9 mouse cellular contexts compared by ENCODE assay signal in the genomic region with DNA sequence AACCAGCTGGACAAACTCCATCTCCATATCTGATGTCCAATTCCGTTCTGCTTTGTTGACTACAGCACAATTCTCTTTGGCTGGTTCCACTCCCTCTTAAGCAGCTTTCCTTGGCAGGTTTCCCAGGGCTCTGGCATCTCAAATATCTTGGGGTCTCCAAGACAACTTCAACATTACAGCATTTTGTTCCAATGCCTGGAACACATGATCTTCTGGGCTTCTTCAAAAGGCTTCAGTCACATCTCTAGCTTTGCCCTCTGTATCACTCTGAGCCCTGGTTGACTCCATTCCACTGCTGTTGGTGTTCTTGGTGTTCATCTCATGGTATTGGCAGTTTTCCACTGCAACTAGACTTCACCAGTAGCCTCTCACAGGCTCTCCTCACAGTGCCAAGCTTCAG. TPM values are rescaled to one million over a fixed set of nuclear protein-coding genes. Genes with fewer than 3 reads are reported as not detected.
A peak's percentile ranks its signal among the peaks of the same experiment; 100 is the strongest.
DNase-seq lines count a peak whose midpoint lies in the region; ATAC-seq lines count a peak whose summit lies in the region.
"Had no signal": no experiment of that assay in that cellular context is flagged by ENCODE, and none has a peak within 500 bp of the region (broad histone marks: within the 10 kb centered on the region; RNA-seq: fewer than 3 reads in every experiment).

No protein-coding gene starts in this region.

- H3K27ac ChIP-seq in hindbrain, embryonic 15.5 days (replicated peaks), result peak overlapping the region; percentile 20; the same call in 1 of the 2 replicates
- no peak overlapping the region for H3K27ac ChIP-seq in hindbrain, embryonic 12.5 days
- peak overlapping the region; percentile 78 for H3K27ac ChIP-seq in heart, embryonic 15.5 days
- H3K27ac ChIP-seq in forebrain, embryonic 10.5 days, result no peak overlapping the region
- H3K27ac ChIP-seq: macrophage had no signal

- no peaks in the 10 kb centered on the region for H3K9me3 ChIP-seq in hindbrain, embryonic 15.5 days
- H3K9me3 ChIP-seq in hindbrain, embryonic 12.5 days (replicated peaks), result no peaks in the 10 kb centered on the region
- H3K9me3 ChIP-seq in heart, embryonic 15.5 days (replicated peaks), result no peaks in the 10 kb centered on the region
- H3K9me3 ChIP-seq in forebrain, embryonic 10.5 days, result no peaks in the 10 kb centered on the region

- H3K4me1 ChIP-seq in hindbrain, embryonic 15.5 days (replicated peaks), result no peaks in the 10 kb centered on the region
- H3K4me1 ChIP-seq in hindbrain, embryonic 12.5 days, result no peaks in the 10 kb centered on the region
- H3K4me1 ChIP-seq in heart, embryonic 15.5 days (replicated peaks), result peaks cover 35% of the 10 kb centered on the region
- H3K4me1 ChIP-seq in forebrain, embryonic 10.5 days, result no peaks in the 10 kb centered on the region

- H3K36me3 ChIP-seq in hindbrain, embryonic 15.5 days, result no peaks in the 10 kb centered on the region
- no peaks in the 10 kb centered on the region for H3K36me3 ChIP-seq in hindbrain, embryonic 12.5 days
- H3K36me3 ChIP-seq in heart, embryonic 15.5 days, result no peaks in the 10 kb centered on the region
- no peaks in the 10 kb centered on the region for H3K36me3 ChIP-seq in forebrain, embryonic 10.5 days (replicated peaks)

- WGBS in hindbrain, embryonic 15.5 days, result 53% methylated on average over 1 of the region's 1 CpGs
- 75% methylated on average over 1 of the region's 1 CpGs for WGBS in hindbrain, embryonic 12.5 days
- 15% methylated on average over 1 of the region's 1 CpGs for WGBS in heart, embryonic 15.5 days
- 87% methylated on average over 1 of the region's 1 CpGs for WGBS in forebrain, embryonic 10.5 days

- ATAC-seq in hindbrain, embryonic 15.5 days (ENCODE audit: low FRiP score, low read depth), result no peak
- no peak for ATAC-seq in hindbrain, embryonic 12.5 days (ENCODE audit: low FRiP score)
- peak; percentile 72 for ATAC-seq in heart, embryonic 15.5 days (replicated peaks; ENCODE audit: insufficient number of reproducible peaks, insufficient read depth, low FRiP score, low read depth)

- H3K27me3 ChIP-seq in hindbrain, embryonic 15.5 days, result no peaks in the 10 kb centered on the region
- no peaks in the 10 kb centered on the region for H3K27me3 ChIP-seq in hindbrain, embryonic 12.5 days
- no peaks in the 10 kb centered on the region for H3K27me3 ChIP-seq in heart, embryonic 15.5 days
- H3K27me3 ChIP-seq in forebrain, embryonic 10.5 days (ENCODE audit: poor library complexity, severe bottlenecking), result no peaks in the 10 kb centered on the region

- H3K9ac ChIP-seq in hindbrain, embryonic 15.5 days, result no peak overlapping the region
- no peak overlapping the region for H3K9ac ChIP-seq in hindbrain, embryonic 12.5 days
- H3K9ac ChIP-seq in heart, embryonic 15.5 days, result no peak overlapping the region

- no peak overlapping the region for H3K4me3 ChIP-seq in hindbrain, embryonic 15.5 days
- H3K4me3 ChIP-seq in hindbrain, embryonic 12.5 days, result no peak overlapping the region
- no peak overlapping the region for H3K4me3 ChIP-seq in heart, embryonic 15.5 days
- no peak overlapping the region for H3K4me3 ChIP-seq in forebrain, embryonic 10.5 days

- H3K4me2 ChIP-seq in hindbrain, embryonic 15.5 days, result no peak overlapping the region
- H3K4me2 ChIP-seq in hindbrain, embryonic 12.5 days (replicated peaks), result no peak overlapping the region
- H3K4me2 ChIP-seq in heart, embryonic 15.5 days, result 0 out of 2 replicates have a peak overlapping the region, but pooled peaks have one; percentile 14

- peak; percentile 58 for DNase-seq in adipocyte (ENCODE audit: low spot score)
- peak; percentile 64 to 78 for DNase-seq in lung, adult 18-20 months
- DNase-seq in embryo, embryonic 10 days (ENCODE audit: low spot score), result no peak
- DNase-seq in spleen, postnatal 4 days (ENCODE audit: low spot score in 2 of 2), result no peak
- no peak for DNase-seq in forebrain, embryonic 10.5 days (ENCODE audit: extremely low spot score, low spot score)

RNA-seq across cellular contexts. Expression of a gene that starts 7.7 kb away (rescaled TPM):
- 34.1 and 38.6 TPM in 2 replicates for polyA plus RNA-seq in hindbrain, embryonic 15.5 days (2015; fragmentation: Nextera tagmentation; extraction: Ambion mirVana)
- 38.6 and 41.7 TPM in 2 replicates for polyA plus RNA-seq in hindbrain, embryonic 12.5 days (2016; fragmentation: Nextera tagmentation; extraction: Ambion mirVana)
- 30.0 and 34.5 TPM in 2 replicates for polyA plus RNA-seq in heart, embryonic 15.5 days (2015; fragmentation: Nextera tagmentation; extraction: Ambion mirVana)
- 31.3 and 31.7 TPM in 2 replicates for polyA plus RNA-seq in forebrain, embryonic 10.5 days (2016; fragmentation: Nextera tagmentation; extraction: Ambion mirVana)

Comparison
In these comparisons a context has a peak if more than half of its experiments do, and no peak if none do; other contexts are left out.
1. H3K27ac ChIP-seq: peak in hindbrain, embryonic 15.5 days (single experiment) and heart, embryonic 15.5 days (single experiment); none in hindbrain, embryonic 12.5 days (single experiment) and forebrain, embryonic 10.5 days (single experiment).
2. DNase-seq: peak in adipocyte (single experiment) and lung, adult 18-20 months (2 of 2); none in embryo, embryonic 10 days (single experiment), spleen, postnatal 4 days (0 of 2) and forebrain, embryonic 10.5 days (single experiment).